Mouse (Mus musculus) kidney, postnatal 0 days (tissue): ENCODE measurements around the gene Med27. TPM values are rescaled to one million over a fixed set of nuclear protein-coding genes. Genes with fewer than 3 reads are reported as not detected.

Experiments
- ATAC-seq: fragments of 200-750 bp; cut with Nextera tagmentation; replicated peaks from 2 replicates; pipeline ENCODE4 v1.8.0; 2017; ENCODE audit warnings: low read depth, moderate number of reproducible peaks, moderate TSS enrichment, moderate library complexity; ENCODE audit not compliant: low FRiP score
- DNase-seq: peaks from one replicate; pipeline ENCODE4 v3.0.0-alpha.2; 2016; ENCODE audit warnings: low spot score
- H3K27ac ChIP-seq: fragments of 300-500 bp; sonication (generic); 2 replicates; pipeline ENCODE4 v1.5.1; 2014; ENCODE audit warnings: mild to moderate bottlenecking
- H3K27me3 ChIP-seq: fragments of 300-500 bp; sonication (generic); 2 replicates; pipeline ENCODE4 v1.6.1; 2014; ENCODE audit warnings: low read length, mixed read lengths; ENCODE audit not compliant: insufficient read depth
- H3K36me3 ChIP-seq: fragments of 300-500 bp; sonication (generic); 2 replicates; pipeline ENCODE4 v1.6.1; 2014; ENCODE audit warnings: low read length, mixed read lengths; ENCODE audit not compliant: insufficient read depth
- H3K4me1 ChIP-seq: fragments of 300-500 bp; sonication (generic); replicated peaks from 2 replicates; pipeline ENCODE4 v1.6.1; 2014; ENCODE audit warnings: antibody characterized with exemption, low read length, mixed read lengths; ENCODE audit not compliant: insufficient read depth
- H3K4me2 ChIP-seq: fragments of 300-500 bp; sonication (generic); 2 replicates; pipeline ENCODE4 v1.6.1; 2014; ENCODE audit warnings: mild to moderate bottlenecking, low read length, moderate library complexity, mixed read lengths
- H3K4me3 ChIP-seq: fragments of 300-500 bp; sonication (generic); replicated peaks from 2 replicates; pipeline ENCODE4 v1.5.1; 2014; ENCODE audit warnings: low read depth, low read length
- H3K9ac ChIP-seq: fragments of 300-500 bp; sonication (generic); 2 replicates; pipeline ENCODE4 v1.6.1; 2014; ENCODE audit warnings: low read depth, low read length
- H3K9me3 ChIP-seq: fragments of 300-500 bp; sonication (generic); replicated peaks from 2 replicates; pipeline ENCODE4 v1.6.1; 2016; ENCODE audit warnings: low read length, inconsistent platforms, mixed read lengths
- CTCF ChIP-seq: IDR thresholded peaks from 2 replicates; pipeline ENCODE4 v1.5.1; 2016; ENCODE audit warnings: antibody characterized with exemption, low read depth, mild to moderate bottlenecking, moderate library complexity
- WGBS: fragments of 180-500 bp; shearing (Covaris S2); extraction: QIAGEN DNeasy Blood & Tissue Kit; methylation state at CpG from one replicate; pipeline ENCODE4 v1.1.7; 2014; 5-methylcytosine and 5-hydroxymethylcytosine counted together
- polyA plus RNA-seq: library from polyadenylated mRNA; unstranded; fragments of >200 nt; fragmentation: Nextera tagmentation; extraction: Ambion mirVana; gene quantifications from 2 replicates; pipeline ENCODE4 v1.2.1, GENCODE M21; 2015

Med27 gene
- polyA plus RNA-seq, 1 experiment from 2014 or later, result 38.1 TPM

- Histone ChIP-seq H3K9me3 (no peaks in the 10 kb centered on the region), H3K4me1 (no peaks in the 10 kb centered on the region), H3K36me3 (no peaks in the 10 kb centered on the region), H3K27me3 (no peaks in the 10 kb centered on the region), H3K4me3 (no peak overlapping the region), H3K27ac (no peak overlapping the region), H3K9ac (no peak overlapping the region), H3K4me2 (no peak overlapping the region)
- DNase-seq (no peak), ATAC-seq (no peak)
- WGBS, result 60% methylated on average over 7 of the region's 7 CpGs
- no peak for TF ChIP-seq CTCF
Observed at GRCm38 (mm10) chr2:29513131-29513530, 166.5 kb downstream of the Med27 start.

- Histone ChIP-seq H3K27me3 (no peaks in the 10 kb centered on the region), H3K9ac (no peak overlapping the region), H3K4me2 (no peak overlapping the region), H3K27ac (no peak overlapping the region), H3K4me3 (no peak overlapping the region), H3K9me3 (no peaks in the 10 kb centered on the region), H3K36me3 (no peaks in the 10 kb centered on the region), H3K4me1 (no peaks in the 10 kb centered on the region)
- DNase-seq, result no peak
- ATAC-seq, result no peak
- 78% methylated on average over 6 of the region's 6 CpGs for WGBS
- no peak for TF ChIP-seq CTCF
Observed at GRCm38 (mm10) chr2:29514836-29515235, 168.2 kb downstream of the Med27 start.

GRCm38 (mm10) chr2:29515831-29516447 lies 169.3 kb downstream of the Med27 start:
- H3K4me2 ChIP-seq, result no peak overlapping the region
- WGBS, result 87% methylated on average over 4 of the region's 4 CpGs
- no peaks in the 10 kb centered on the region for H3K4me1 ChIP-seq
- H3K36me3 ChIP-seq, result no peaks in the 10 kb centered on the region
- TF ChIP-seq CTCF, result no peak
- no peak for DNase-seq
- H3K27ac ChIP-seq, result no peak overlapping the region
- H3K4me3 ChIP-seq, result no peak overlapping the region
- no peak for ATAC-seq
- no peaks in the 10 kb centered on the region for H3K27me3 ChIP-seq
- no peaks in the 10 kb centered on the region for H3K9me3 ChIP-seq
- no peak overlapping the region for H3K9ac ChIP-seq

- no peak for ATAC-seq
- no peaks in the 10 kb centered on the region for H3K4me1 ChIP-seq
- WGBS, result 66% methylated on average over 9 of the region's 9 CpGs
- H3K4me3 ChIP-seq, result no peak overlapping the region
- no peak overlapping the region for H3K27ac ChIP-seq
- TF ChIP-seq CTCF, result no peak
- no peak overlapping the region for H3K4me2 ChIP-seq
- H3K27me3 ChIP-seq, result no peaks in the 10 kb centered on the region
- DNase-seq, result no peak
- H3K36me3 ChIP-seq, result no peaks in the 10 kb centered on the region
- no peaks in the 10 kb centered on the region for H3K9me3 ChIP-seq
- no peak overlapping the region for H3K9ac ChIP-seq
Observed at GRCm38 (mm10) chr2:29516621-29517170, 170.1 kb downstream of the Med27 start.

GRCm38 (mm10) chr2:29519402-29519801 lies 172.8 kb downstream of the Med27 start:
- no peak for ATAC-seq
- Histone ChIP-seq H3K4me1 (peaks cover 7% of the 10 kb centered on the region), H3K9ac (no peak overlapping the region), H3K4me3 (no peak overlapping the region), H3K36me3 (no peaks in the 10 kb centered on the region), H3K27ac (no peak overlapping the region), H3K9me3 (no peaks in the 10 kb centered on the region), H3K4me2 (no peak overlapping the region), H3K27me3 (no peaks in the 10 kb centered on the region)
- DNase-seq, result no peak
- WGBS, result 57% methylated on average over 3 of the region's 3 CpGs
- TF ChIP-seq CTCF, result no peak

- no peak for TF ChIP-seq CTCF
- no peak for DNase-seq
- peaks cover 14% of the 10 kb centered on the region for H3K4me1 ChIP-seq
- H3K36me3 ChIP-seq, result no peaks in the 10 kb centered on the region
- no peak overlapping the region for H3K9ac ChIP-seq
- H3K4me3 ChIP-seq, result no peak overlapping the region
- 87% methylated on average over 6 of the region's 6 CpGs for WGBS
- H3K9me3 ChIP-seq, result no peaks in the 10 kb centered on the region
- H3K27ac ChIP-seq, result no peak overlapping the region
- no peak for ATAC-seq
- H3K27me3 ChIP-seq, result no peaks in the 10 kb centered on the region
- no peak overlapping the region for H3K4me2 ChIP-seq
Observed at GRCm38 (mm10) chr2:29520206-29520605, 173.6 kb downstream of the Med27 start.

GRCm38 (mm10) chr2:29521486-29521885 lies 174.9 kb downstream of the Med27 start:
- 78% methylated on average over 7 of the region's 7 CpGs for WGBS
- no peaks in the 10 kb centered on the region for H3K27me3 ChIP-seq
- TF ChIP-seq CTCF, result no peak
- no peak for ATAC-seq
- no peak for DNase-seq
- no peaks in the 10 kb centered on the region for H3K9me3 ChIP-seq
- H3K27ac ChIP-seq, result no peak overlapping the region
- H3K4me3 ChIP-seq, result no peak overlapping the region
- no peak overlapping the region for H3K4me2 ChIP-seq
- no peak overlapping the region for H3K9ac ChIP-seq
- H3K4me1 ChIP-seq, result peaks cover 23% of the 10 kb centered on the region
- no peaks in the 10 kb centered on the region for H3K36me3 ChIP-seq
